Mouse (Mus musculus): ENCODE data around the gene Fam102a. TPM values are rescaled to one million over a fixed set of nuclear protein-coding genes. Genes with fewer than 3 reads are reported as not detected.
A peak's percentile ranks its signal among the peaks of the same experiment; 100 is the strongest.

Fam102a gene
- polyA plus RNA-seq, 1 experiment from 2014 or later: 9.0 TPM

DNA sequence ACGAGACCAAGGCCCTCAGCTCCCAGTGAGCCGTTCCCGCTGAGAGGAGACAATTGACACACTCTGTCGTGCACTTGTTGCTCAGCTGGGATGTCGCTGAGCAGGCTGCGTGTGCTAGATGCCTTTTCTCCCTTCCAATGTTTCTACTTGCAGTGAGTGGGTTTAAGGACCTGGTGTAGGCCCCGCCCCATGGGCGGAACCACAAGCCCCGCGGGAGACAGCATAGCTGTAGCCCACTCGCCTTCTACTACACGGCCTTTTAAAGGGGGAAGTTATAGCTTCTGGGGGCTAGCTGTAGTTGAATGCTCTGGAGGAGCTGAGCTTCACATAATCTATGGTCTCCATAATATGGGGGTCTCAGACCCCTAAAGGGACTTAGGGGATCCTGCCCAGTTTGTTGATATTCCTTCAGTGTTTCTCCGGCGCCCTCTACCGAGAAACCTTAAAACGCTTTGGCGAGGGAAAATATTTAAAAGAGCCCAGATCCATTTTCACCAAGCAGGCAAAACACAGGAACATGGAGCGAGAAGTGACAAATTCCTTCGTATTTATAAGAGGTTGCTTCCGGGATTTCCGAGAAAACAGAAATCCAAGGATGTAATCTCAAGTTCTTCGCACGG lies 75.6 kb downstream of the Fam102a start:
- H3K4me3 ChIP-seq: peak overlapping the region; percentile 51
- no peaks in the 10 kb centered on the region for H3K27me3 ChIP-seq (replicated peaks)
- WGBS: 12% methylated on average over 23 of the region's 23 CpGs
- ATAC-seq (ENCODE audit: insufficient number of reproducible peaks, low FRiP score): no peak
- peak overlapping the region; percentile 87 for H3K4me2 ChIP-seq
- peak overlapping the region; percentile 70 for H3K9ac ChIP-seq
- no peaks in the 10 kb centered on the region for H3K9me3 ChIP-seq (replicated peaks)
- H3K4me1 ChIP-seq (replicated peaks): peaks cover 44% of the 10 kb centered on the region
- peak overlapping the region; percentile 77 for H3K27ac ChIP-seq (ENCODE audit: poor library complexity, severe bottlenecking)
- peaks cover 32% of the 10 kb centered on the region for H3K36me3 ChIP-seq

DNA sequence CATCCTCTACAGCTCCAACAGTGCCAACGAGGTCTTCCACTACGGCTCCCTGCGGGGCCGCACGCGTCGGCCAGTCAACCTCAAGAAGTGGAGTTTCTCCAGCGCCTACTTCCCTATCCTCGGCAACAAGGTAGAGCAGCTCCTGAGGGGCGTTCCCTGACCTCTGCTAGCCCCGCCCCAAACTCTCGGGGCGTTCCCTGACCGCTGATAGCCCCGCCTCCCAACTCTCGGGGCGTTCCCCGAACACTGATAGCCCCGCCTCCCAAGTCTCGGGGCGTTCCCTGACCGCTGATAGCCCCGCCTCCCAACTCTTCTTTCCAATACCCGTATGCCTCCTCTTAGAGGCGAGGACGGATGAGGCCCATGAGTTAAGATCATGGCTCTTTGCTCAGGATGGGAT lies 77.1 kb downstream of the Fam102a start:
- Histone ChIP-seq H3K27me3 (replicated peaks) (no peaks in the 10 kb centered on the region), H3K27ac (ENCODE audit: poor library complexity, severe bottlenecking) (no peak overlapping the region), H3K4me2 (no peak overlapping the region), H3K4me3 (no peak overlapping the region), H3K9me3 (replicated peaks) (no peaks in the 10 kb centered on the region), H3K9ac (no peak overlapping the region), H3K4me1 (replicated peaks) (peaks cover 44% of the 10 kb centered on the region), H3K36me3 (peaks cover 43% of the 10 kb centered on the region)
- 62% methylated on average over 26 of the region's 26 CpGs for WGBS
- no peak for ATAC-seq (ENCODE audit: insufficient number of reproducible peaks, low FRiP score)

DNA sequence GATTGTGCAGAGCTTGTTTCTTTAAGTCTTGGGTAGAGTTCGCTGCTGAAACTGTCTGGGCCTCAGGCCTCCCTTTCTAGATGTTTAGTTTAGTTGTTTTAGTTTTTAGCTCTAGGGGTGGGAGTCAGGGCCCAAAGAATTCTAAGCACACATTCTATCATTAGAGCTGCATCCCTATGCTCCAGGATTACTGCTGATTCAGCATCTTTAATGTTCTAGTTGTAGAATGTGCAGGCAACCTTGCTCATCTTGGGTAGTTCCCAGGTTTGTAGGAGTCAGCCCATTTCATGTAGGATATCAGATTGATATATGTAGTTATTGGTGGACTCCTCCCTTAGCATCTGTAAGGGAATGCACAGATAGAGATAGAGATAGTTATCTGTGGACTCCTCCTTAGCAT lies 82.0 kb downstream of the Fam102a start:
- Histone ChIP-seq H3K4me3 (no peak overlapping the region), H3K9me3 (replicated peaks) (peaks cover 3% of the 10 kb centered on the region; the same call in 1 of the 2 replicates), H3K27me3 (replicated peaks) (no peaks in the 10 kb centered on the region), H3K9ac (no peak overlapping the region), H3K4me2 (no peak overlapping the region), H3K4me1 (replicated peaks) (peaks cover 39% of the 10 kb centered on the region), H3K27ac (ENCODE audit: poor library complexity, severe bottlenecking) (no peak overlapping the region), H3K36me3 (peaks cover 62% of the 10 kb centered on the region)
- no peak for ATAC-seq (ENCODE audit: insufficient number of reproducible peaks, low FRiP score)
- WGBS: 95% methylated on average over 1 of the region's 1 CpGs

DNA sequence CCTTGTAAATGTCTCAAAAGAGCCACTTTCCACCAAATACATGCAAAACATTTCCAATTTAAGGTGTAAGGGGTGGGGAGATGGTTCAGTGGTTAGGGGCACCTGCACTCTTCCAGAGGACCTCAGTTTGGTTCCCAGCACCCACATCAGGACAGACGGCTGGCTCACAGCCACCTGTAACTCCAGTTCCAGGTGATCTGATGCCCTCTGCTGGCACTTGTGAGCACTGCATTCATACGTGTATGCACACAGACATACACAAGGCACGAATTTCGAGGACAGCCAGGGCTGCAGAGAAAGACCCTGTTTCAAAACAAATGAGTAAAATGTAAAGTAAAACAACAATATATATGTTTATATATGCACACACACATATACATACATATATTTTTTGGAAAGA lies 82.5 kb downstream of the Fam102a start:
- peaks cover 57% of the 10 kb centered on the region for H3K36me3 ChIP-seq

DNA sequence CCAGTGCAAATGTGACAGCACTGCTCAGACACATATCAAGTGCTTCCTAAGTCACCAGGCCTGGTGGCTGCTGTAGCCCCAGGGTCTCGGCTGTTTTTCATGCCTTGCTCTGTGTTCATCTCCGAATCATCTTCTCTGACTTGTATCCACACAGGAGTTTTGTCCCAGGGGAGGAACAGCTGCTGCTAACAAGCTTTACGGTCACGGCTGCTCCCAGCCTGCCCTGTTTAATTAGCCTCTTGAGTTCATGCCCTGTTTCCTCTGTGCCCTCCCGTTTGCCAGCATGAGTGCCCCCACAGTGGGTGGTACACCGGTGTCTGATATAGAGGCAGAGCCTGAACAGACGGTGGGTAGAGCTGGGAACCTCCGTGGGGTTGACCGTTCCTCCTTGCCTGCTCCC lies 82.9 kb downstream of the Fam102a start:
- H3K36me3 ChIP-seq: peaks cover 53% of the 10 kb centered on the region
- WGBS: 86% methylated on average over 9 of the region's 9 CpGs
- no peaks in the 10 kb centered on the region for H3K27me3 ChIP-seq (replicated peaks)
- no peak overlapping the region; the same call in 1 of the 2 replicates for H3K9ac ChIP-seq
- H3K9me3 ChIP-seq (replicated peaks): peaks cover 3% of the 10 kb centered on the region; the same call in 1 of the 2 replicates
- H3K4me1 ChIP-seq (replicated peaks): peaks cover 46% of the 10 kb centered on the region
- no peak for ATAC-seq (ENCODE audit: insufficient number of reproducible peaks, low FRiP score)
- no peak overlapping the region for H3K4me2 ChIP-seq
- H3K27ac ChIP-seq (ENCODE audit: poor library complexity, severe bottlenecking): no peak overlapping the region
- H3K4me3 ChIP-seq: no peak overlapping the region

More for the DNA sequence above, 82.5 kb downstream of the Fam102a start:
- Histone ChIP-seq H3K27me3 (replicated peaks) (no peaks in the 10 kb centered on the region), H3K9ac (no peak overlapping the region), H3K4me2 (no peak overlapping the region), H3K4me3 (no peak overlapping the region), H3K27ac (ENCODE audit: poor library complexity, severe bottlenecking) (no peak overlapping the region), H3K9me3 (replicated peaks) (peaks cover 3% of the 10 kb centered on the region; the same call in 1 of the 2 replicates), H3K4me1 (replicated peaks) (peaks cover 44% of the 10 kb centered on the region)
- ATAC-seq (ENCODE audit: insufficient number of reproducible peaks, low FRiP score): no peak
- 93% methylated on average over 4 of the region's 4 CpGs for WGBS

Other genes with a start within 250 kb of the Fam102a start
- 28.4 and 30.7 TPM in 2 replicates for gene Golga2, start 247.9 kb upstream of the Fam102a start, polyA plus RNA-seq (2016; fragmentation: Nextera tagmentation; extraction: Ambion mirVana)
- gene Swi5, start 247.3 kb upstream of the Fam102a start, polyA plus RNA-seq (2016; fragmentation: Nextera tagmentation; extraction: Ambion mirVana): 284 and 317 TPM in 2 replicates
- 40.5 and 42.2 TPM in 2 replicates for gene Ciz1, start 183.0 kb upstream of the Fam102a start, polyA plus RNA-seq (2016; fragmentation: Nextera tagmentation; extraction: Ambion mirVana)
- 6.2 and 7.6 TPM in 2 replicates for gene Dnm1, start 182.0 kb upstream of the Fam102a start, polyA plus RNA-seq (2016; fragmentation: Nextera tagmentation; extraction: Ambion mirVana)
- gene 1110008P14Rik, start 153.4 kb upstream of the Fam102a start, polyA plus RNA-seq (2016; fragmentation: Nextera tagmentation; extraction: Ambion mirVana): 48.2 and 48.9 TPM in 2 replicates
- gene Lcn2, start 147.1 kb upstream of the Fam102a start, polyA plus RNA-seq (2016; fragmentation: Nextera tagmentation; extraction: Ambion mirVana): 0.14 and 0.38 TPM in 2 replicates
- 39.9 and 44.9 TPM in 2 replicates for gene Ptges2, start 139.4 kb upstream of the Fam102a start, polyA plus RNA-seq (2016; fragmentation: Nextera tagmentation; extraction: Ambion mirVana)
- 4.7 and 5.4 TPM in 2 replicates for gene Naif1, start 84.9 kb upstream of the Fam102a start, polyA plus RNA-seq (2016; fragmentation: Nextera tagmentation; extraction: Ambion mirVana)
- gene Slc25a25, start 83.9 kb upstream of the Fam102a start, polyA plus RNA-seq (2016; fragmentation: Nextera tagmentation; extraction: Ambion mirVana): 13.0 and 14.3 TPM in 2 replicates
- 68.0 and 71.5 TPM in 2 replicates for gene Dpm2, start 35.5 kb downstream of the Fam102a start, polyA plus RNA-seq (2016; fragmentation: Nextera tagmentation; extraction: Ambion mirVana)
- gene Pip5kl1, start 39.5 kb downstream of the Fam102a start, polyA plus RNA-seq (2016; fragmentation: Nextera tagmentation; extraction: Ambion mirVana): 0.23 and 0.33 TPM in 2 replicates
- gene 9430097D07Rik, start 40.4 kb downstream of the Fam102a start, polyA plus RNA-seq (2016; fragmentation: Nextera tagmentation; extraction: Ambion mirVana): 0.18 and 0.24 TPM in 2 replicates
- 45.6 and 47.2 TPM in 2 replicates for gene St6galnac4, start 51.8 kb downstream of the Fam102a start, polyA plus RNA-seq (2016; fragmentation: Nextera tagmentation; extraction: Ambion mirVana)
- 31.6 and 35.3 TPM in 2 replicates for gene St6galnac6, start 64.4 kb downstream of the Fam102a start, polyA plus RNA-seq (2016; fragmentation: Nextera tagmentation; extraction: Ambion mirVana)
- 285 and 294 TPM in 2 replicates for gene Ak1, start 86.4 kb downstream of the Fam102a start, polyA plus RNA-seq (2016; fragmentation: Nextera tagmentation; extraction: Ambion mirVana)
- gene Eng, start 111.3 kb downstream of the Fam102a start, polyA plus RNA-seq (2016; fragmentation: Nextera tagmentation; extraction: Ambion mirVana): 159 and 168 TPM in 2 replicates
- gene Fpgs, start 168.8 kb downstream of the Fam102a start, polyA plus RNA-seq (2016; fragmentation: Nextera tagmentation; extraction: Ambion mirVana): 18.7 and 20.3 TPM in 2 replicates
- 67.5 and 73.3 TPM in 2 replicates for gene Cdk9, start 177.7 kb downstream of the Fam102a start, polyA plus RNA-seq (2016; fragmentation: Nextera tagmentation; extraction: Ambion mirVana)
- gene Sh2d3c, start 185.7 kb downstream of the Fam102a start, polyA plus RNA-seq (2016; fragmentation: Nextera tagmentation; extraction: Ambion mirVana): 35.4 and 36.0 TPM in 2 replicates
- not detected in 2 replicates for gene 6330409D20Rik, start 205.7 kb downstream of the Fam102a start, polyA plus RNA-seq (2016; fragmentation: Nextera tagmentation; extraction: Ambion mirVana)
- 38.5 and 39.3 TPM in 2 replicates for gene Tor2a, start 221.9 kb downstream of the Fam102a start, polyA plus RNA-seq (2016; fragmentation: Nextera tagmentation; extraction: Ambion mirVana)
- gene Ttc16, start 240.3 kb downstream of the Fam102a start, polyA plus RNA-seq (2016; fragmentation: Nextera tagmentation; extraction: Ambion mirVana): 0.09 and 0.24 TPM in 2 replicates
- gene Ptrh1, start 240.5 kb downstream of the Fam102a start, polyA plus RNA-seq (2016; fragmentation: Nextera tagmentation; extraction: Ambion mirVana): 4.2 and 5.2 TPM in 2 replicates
- gene Cfap157, start 249.1 kb downstream of the Fam102a start, polyA plus RNA-seq (2016; fragmentation: Nextera tagmentation; extraction: Ambion mirVana): 0.63 and 0.98 TPM in 2 replicates